Mouse (Mus musculus) thymus, adult 2 months (tissue): ENCODE data around the gene Plekha8.

Experiments
- CTCF ChIP-seq: fragments of 200-500 bp; IDR thresholded peaks from 2 replicates; pipeline ENCODE4 v1.5.1; 2012; ENCODE audit warnings: mild to moderate bottlenecking, control low read depth, low read length, moderate library complexity, borderline replicate concordance; ENCODE audit not compliant: control insufficient read depth, poor library complexity, insufficient read depth; ENCODE audit errors: extremely low read depth
- POLR2A ChIP-seq: fragments of 200-500 bp; IDR thresholded peaks from 2 replicates; pipeline ENCODE4 v1.6.1; 2012; ENCODE audit warnings: mild to moderate bottlenecking, low read length, control low read depth, moderate library complexity; ENCODE audit not compliant: control insufficient read depth, poor library complexity, insufficient read depth; ENCODE audit errors: extremely low read depth

DNA sequence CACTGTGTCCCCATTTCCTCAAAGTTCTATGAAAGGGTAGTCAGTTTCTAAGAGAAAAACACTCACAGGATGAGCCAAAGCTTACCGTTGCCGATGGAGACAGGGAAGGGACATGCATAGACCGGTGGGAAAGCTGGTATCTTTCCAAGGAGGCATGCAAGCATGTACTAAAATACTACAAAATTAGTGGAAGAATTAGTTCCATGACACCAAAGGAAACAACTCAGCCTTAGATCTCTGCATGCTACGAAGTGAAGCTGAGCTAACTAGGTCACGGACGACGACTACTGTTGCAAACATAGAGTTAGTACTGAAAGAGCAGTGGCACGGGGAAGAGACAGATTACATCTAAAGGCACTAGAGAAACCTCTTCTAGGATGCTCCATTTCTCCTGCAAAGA is 8.0 kb upstream of the Plekha8 start:
- no peak for TF ChIP-seq CTCF
- no peak for TF ChIP-seq POLR2A
